Mouse (Mus musculus) frontal cortex, postnatal 25 days (tissue): ENCODE data around the gene Ccdc191.

Experiments used
- DNase-seq, 2 experiments: peaks; one replicate each; pipeline ENCODE4 v3.0.0; 2022; ENCODE audit warnings: low spot score in 2 of 2

The Ccdc191 gene

DNA sequence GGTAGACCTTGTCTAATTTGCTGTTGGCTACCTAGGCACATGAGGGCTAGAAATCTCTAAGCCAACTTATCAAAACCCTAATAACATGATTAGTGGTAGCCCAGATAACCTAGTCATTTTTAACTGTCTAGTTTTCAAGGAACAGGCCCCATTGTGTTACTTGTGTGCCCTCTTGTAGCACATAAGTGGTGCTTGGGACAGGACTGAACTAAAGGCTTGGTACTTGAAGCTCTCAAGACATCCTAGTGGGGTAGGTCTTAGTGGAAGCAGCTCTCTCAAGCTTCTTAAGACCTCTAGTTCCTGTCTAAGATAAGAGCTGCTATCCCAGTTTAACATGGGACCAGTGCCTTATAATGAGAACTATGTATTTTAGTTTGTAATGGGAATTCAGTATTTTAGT is 41.0 kb downstream of the Ccdc191 start:
- DNase-seq: no peak

GRCm38 (mm10) chr16:43931502-43931901 is 41.9 kb downstream of the Ccdc191 start:
- no peak for DNase-seq

- DNase-seq: no peak
Observed at GRCm38 (mm10) chr16:43932319-43932718, 42.7 kb downstream of the Ccdc191 start.

GRCm38 (mm10) chr16:43933041-43933440 is 43.4 kb downstream of the Ccdc191 start:
- DNase-seq: no peak

DNA sequence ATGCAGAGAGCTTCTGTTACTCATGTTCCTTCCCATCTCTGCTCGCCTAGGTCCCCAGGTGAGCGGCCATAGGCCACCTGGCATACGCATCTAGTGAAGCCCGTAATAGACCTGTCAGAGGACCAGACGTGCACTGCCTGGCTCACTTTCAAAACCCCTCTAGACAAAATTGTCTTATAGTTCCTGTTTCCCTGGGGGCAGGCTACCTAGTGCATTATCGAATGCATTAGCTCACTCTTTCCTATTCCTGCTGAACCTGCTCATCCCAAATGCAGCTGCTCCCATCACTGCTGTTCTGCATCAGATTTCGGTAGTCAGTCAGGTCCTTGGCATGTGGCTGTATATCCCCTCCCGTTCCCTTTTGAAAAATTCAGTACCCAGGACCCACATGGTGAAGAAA is 45.3 kb downstream of the Ccdc191 start:
- no peak for DNase-seq

DNA sequence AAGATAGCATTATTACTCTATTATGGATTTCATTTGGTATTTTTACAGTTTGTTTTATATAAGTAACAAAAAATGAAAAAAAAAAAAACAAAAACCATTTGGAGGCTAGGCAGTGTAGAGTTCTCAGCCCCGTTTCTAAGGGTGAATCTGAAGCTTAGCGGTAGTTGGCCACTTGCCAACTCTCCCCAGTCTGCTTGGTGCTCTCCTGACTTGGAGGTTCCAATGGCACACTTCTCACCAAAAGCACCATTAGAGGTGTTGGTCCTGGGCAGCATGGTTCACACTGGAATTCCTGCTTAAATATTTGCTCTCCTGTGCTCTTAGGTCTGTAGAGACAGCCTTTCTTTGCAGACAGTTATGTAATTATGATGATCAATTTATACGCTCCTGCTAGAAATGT is 45.8 kb downstream of the Ccdc191 start:
- no peak for DNase-seq

GRCm38 (mm10) chr16:43935892-43936291 is 46.3 kb downstream of the Ccdc191 start:
- no peak for DNase-seq

- DNase-seq: no peak
Observed at GRCm38 (mm10) chr16:43940846-43941245, 51.2 kb downstream of the Ccdc191 start.

DNA sequence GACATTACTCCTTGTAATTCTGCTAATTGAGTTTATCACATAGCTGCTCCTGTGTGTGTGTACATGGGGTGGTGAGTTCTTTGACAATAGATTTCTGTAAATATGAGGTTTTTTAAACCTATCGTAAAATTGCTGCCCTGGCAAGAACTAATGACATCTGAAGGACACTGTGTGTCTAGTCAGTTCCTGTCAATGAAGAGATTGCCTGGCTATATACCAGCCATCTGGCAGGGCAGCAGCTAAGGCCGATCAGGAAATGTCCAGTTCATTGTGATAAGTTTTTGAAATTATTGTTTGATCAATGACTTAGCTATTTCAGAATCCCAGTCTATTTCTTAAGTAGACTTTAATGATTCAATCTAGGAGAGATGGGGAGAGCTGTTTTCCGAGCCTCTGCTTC is 55.8 kb downstream of the Ccdc191 start:
- no peak for DNase-seq

GRCm38 (mm10) chr16:43945869-43946268 is 56.3 kb downstream of the Ccdc191 start:
- DNase-seq: no peak

- DNase-seq: no peak
Observed at GRCm38 (mm10) chr16:43951591-43951990, 62.0 kb downstream of the Ccdc191 start.

GRCm38 (mm10) chr16:43954913-43955312 is 65.3 kb downstream of the Ccdc191 start:
- DNase-seq: no peak

GRCm38 (mm10) chr16:43958038-43958437 is 68.4 kb downstream of the Ccdc191 start:
- no peak for DNase-seq

GRCm38 (mm10) chr16:43963291-43963690 is 73.7 kb downstream of the Ccdc191 start:
- DNase-seq: no peak

- DNase-seq: no peak
Observed at GRCm38 (mm10) chr16:43963780-43964179, 74.2 kb downstream of the Ccdc191 start.

DNA sequence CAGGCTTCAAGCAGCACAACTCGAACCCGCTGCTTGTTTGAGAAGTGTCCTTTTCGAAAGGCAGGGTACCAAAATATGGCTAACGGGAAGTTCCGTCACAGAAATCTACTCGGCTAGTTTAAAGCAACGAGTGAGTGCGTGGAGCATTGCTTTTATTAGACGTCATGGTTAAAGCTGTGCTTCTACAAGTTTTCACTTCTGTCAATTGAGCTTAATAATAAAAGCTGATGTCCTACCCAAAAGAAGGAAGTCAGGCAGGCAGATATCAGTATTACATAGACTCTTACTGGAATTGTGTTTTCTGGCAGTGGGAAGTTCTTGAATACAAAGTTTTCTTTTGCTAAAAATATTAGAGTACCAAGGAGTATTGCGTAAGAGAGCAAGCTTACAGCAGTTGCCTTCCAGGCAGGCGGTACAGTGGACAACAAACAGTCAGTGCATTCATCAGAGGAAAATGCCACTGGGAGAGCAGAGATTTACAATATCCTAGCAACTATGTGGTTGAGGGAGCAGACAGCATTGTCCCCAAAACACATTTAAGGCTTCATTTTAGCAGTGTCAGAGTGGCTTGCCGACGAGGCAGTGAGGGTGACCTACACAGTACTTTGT is 76.3 kb downstream of the Ccdc191 start:
- DNase-seq: no peak

DNA sequence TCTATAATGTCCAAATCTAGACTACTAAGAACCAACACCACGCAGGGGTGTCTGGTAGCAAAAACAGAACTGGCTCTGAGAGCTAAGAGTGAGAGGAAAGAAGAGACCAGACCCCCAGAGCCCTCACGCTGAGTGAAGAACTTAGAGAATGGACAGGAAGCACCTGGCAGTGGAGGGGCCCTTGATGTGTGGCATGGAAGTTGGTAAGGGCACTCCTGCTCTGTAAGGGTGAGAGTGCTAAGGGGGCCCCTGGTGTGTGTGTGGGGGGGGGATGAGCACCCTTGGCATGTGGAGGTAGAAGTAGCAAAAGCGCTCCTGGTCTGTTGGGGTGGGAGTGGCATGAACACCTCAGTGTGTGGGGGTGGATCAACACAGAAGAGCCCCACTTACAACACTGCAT is 80.8 kb downstream of the Ccdc191 start:
- DNase-seq: no peak

- DNase-seq: no peak
Observed at GRCm38 (mm10) chr16:43971189-43971588, 81.6 kb downstream of the Ccdc191 start.

DNA sequence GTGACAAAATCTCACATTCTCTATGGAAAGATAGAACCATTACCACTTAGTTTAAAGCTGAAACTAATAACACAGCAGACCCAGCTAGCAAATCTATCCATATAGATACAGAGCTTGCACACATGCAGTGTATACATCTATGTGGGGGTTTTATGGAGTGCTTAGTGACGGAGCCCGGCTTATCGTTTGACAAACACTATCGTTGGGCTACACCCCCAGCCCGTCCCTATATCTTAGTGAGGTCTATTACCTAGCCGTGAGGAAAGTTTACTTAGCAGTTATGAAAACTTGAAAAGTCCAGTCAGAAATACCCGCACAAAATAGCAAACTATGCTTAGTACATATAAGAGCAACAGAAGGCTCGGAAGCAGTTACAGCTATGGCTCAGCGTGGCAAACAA is 82.1 kb downstream of the Ccdc191 start:
- DNase-seq: no peak

- no peak for DNase-seq
Observed at GRCm38 (mm10) chr16:43972391-43972790, 82.8 kb downstream of the Ccdc191 start.

DNA sequence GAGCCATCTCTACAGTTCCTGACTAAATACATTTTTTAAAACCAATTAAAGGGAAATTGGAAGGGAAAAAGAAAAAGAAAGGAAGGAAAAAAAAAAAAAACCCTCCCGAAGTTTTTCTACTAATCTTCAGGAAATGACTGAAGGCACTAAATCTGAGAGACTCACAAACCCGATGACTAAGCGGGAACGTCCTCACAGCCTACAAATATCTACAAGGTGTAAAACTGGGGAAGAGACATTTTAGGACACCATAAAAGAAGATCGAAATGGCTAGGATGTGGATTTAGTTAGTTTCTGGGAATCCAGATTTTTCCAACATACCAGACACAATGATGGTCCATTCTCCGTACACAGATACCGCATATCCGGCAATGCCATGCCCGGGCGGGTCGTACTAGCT is 83.5 kb downstream of the Ccdc191 start:
- no peak for DNase-seq

DNA sequence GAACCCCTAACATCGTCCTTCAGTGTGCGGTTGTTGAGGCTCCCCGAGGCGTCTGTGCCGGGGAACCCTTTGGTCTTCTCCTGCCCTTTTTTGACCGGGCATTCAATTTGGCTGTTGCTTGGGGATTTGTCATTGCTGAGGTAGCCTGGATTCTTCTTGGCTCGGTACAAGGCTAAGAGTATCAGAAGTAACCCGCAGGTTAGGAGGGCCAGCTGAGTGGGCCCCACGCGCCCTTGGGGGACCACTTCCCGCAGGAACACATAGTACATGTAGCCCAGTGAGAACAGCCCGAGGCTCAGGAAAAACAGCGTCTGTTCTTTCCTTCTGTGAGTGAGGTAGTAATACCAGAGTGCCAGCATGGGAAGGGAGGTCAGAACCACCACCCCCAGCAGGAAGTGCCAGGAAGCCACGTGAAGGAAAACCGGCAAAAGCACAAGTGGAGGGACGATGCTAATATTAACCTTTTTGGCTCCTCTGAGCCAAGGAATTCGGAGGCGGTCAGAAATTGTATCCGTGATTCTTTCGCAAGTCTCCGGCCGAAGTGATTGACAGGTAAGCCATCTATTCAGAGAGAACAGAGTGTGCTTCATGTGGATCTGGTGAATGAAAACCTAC is 84.1 kb downstream of the Ccdc191 start:
- DNase-seq: no peak

- DNase-seq: no peak
Observed at GRCm38 (mm10) chr16:43979010-43979327, 89.4 kb downstream of the Ccdc191 start.
